Mouse (Mus musculus): Measurements from ENCODE around the gene Prkn.

The Prkn gene

GRCm38 (mm10) chr17:11735158-11735877 lies 895.1 kb downstream of the Prkn start:
- no peak for DNase-seq (ENCODE audit: low read depth, low spot score)

GRCm38 (mm10) chr17:11736531-11736930 lies 896.3 kb downstream of the Prkn start:
- DNase-seq (ENCODE audit: low read depth, low spot score), result no peak

- no peak for DNase-seq (ENCODE audit: low read depth, low spot score)
Observed at GRCm38 (mm10) chr17:11737905-11738304, 897.7 kb downstream of the Prkn start.

- no peak for DNase-seq (ENCODE audit: low read depth, low spot score)
Observed at GRCm38 (mm10) chr17:11740716-11741115, 900.5 kb downstream of the Prkn start.

GRCm38 (mm10) chr17:11741161-11741560 lies 901.0 kb downstream of the Prkn start:
- no peak for DNase-seq (ENCODE audit: low read depth, low spot score)

- DNase-seq (ENCODE audit: low read depth, low spot score), result no peak
Observed at GRCm38 (mm10) chr17:11751251-11751650, 911.1 kb downstream of the Prkn start.

- no peak for DNase-seq (ENCODE audit: low read depth, low spot score)
Observed at GRCm38 (mm10) chr17:11752686-11753085, 912.5 kb downstream of the Prkn start.

- no peak for DNase-seq (ENCODE audit: low read depth, low spot score)
Observed at GRCm38 (mm10) chr17:11765117-11765516, 924.9 kb downstream of the Prkn start.

GRCm38 (mm10) chr17:11765581-11765980 lies 925.4 kb downstream of the Prkn start:
- DNase-seq (ENCODE audit: low read depth, low spot score), result no peak

GRCm38 (mm10) chr17:11767301-11767700 lies 927.1 kb downstream of the Prkn start:
- no peak for DNase-seq (ENCODE audit: low read depth, low spot score)

- DNase-seq (ENCODE audit: low read depth, low spot score), result no peak
Observed at GRCm38 (mm10) chr17:11768345-11768744, 928.2 kb downstream of the Prkn start.

GRCm38 (mm10) chr17:11768971-11769370 lies 928.8 kb downstream of the Prkn start:
- DNase-seq (ENCODE audit: low read depth, low spot score), result no peak

- no peak for DNase-seq (ENCODE audit: low read depth, low spot score)
Observed at GRCm38 (mm10) chr17:11769513-11769912, 929.3 kb downstream of the Prkn start.

GRCm38 (mm10) chr17:11779547-11779946 lies 939.4 kb downstream of the Prkn start:
- no peak for DNase-seq (ENCODE audit: low read depth, low spot score)

GRCm38 (mm10) chr17:11780005-11780404 lies 939.8 kb downstream of the Prkn start:
- no peak for DNase-seq (ENCODE audit: low read depth, low spot score)

GRCm38 (mm10) chr17:11780805-11781481 lies 940.8 kb downstream of the Prkn start:
- DNase-seq (ENCODE audit: low read depth, low spot score), result no peak

GRCm38 (mm10) chr17:11788270-11788936 lies 948.2 kb downstream of the Prkn start:
- no peak for DNase-seq (ENCODE audit: low read depth, low spot score)

- no peak for DNase-seq (ENCODE audit: low read depth, low spot score)
Observed at GRCm38 (mm10) chr17:11795979-11796378, 955.8 kb downstream of the Prkn start.

GRCm38 (mm10) chr17:11801226-11801625 lies 961.0 kb downstream of the Prkn start:
- DNase-seq (ENCODE audit: low read depth, low spot score), result no peak

- DNase-seq (ENCODE audit: low read depth, low spot score), result no peak
Observed at GRCm38 (mm10) chr17:11807280-11807679, 967.1 kb downstream of the Prkn start.

GRCm38 (mm10) chr17:11817886-11818285 lies 977.7 kb downstream of the Prkn start:
- no peak for DNase-seq (ENCODE audit: low read depth, low spot score)

GRCm38 (mm10) chr17:11819506-11819905 lies 979.3 kb downstream of the Prkn start:
- no peak for DNase-seq (ENCODE audit: low read depth, low spot score)

GRCm38 (mm10) chr17:11820757-11821156 lies 980.6 kb downstream of the Prkn start:
- DNase-seq (ENCODE audit: low read depth, low spot score), result no peak

Data from brain, embryonic 18.5 days (tissue).